Mouse (Mus musculus) heart, postnatal 36 days (tissue): ENCODE results near the gene Trp53rkb. TPM values are rescaled to one million over a fixed set of nuclear protein-coding genes. Genes with fewer than 3 reads are reported as not detected.
"Not testable (repeated sequence)": the region's sequence is repeated elsewhere in the genome, so short reads cannot be mapped to it uniquely, and the experiment has no call there.

Source experiments
- DNase-seq, 2 experiments: peaks; one replicate each; pipeline ENCODE4 v3.0.0; 2021 to 2022
- intact Hi-C: fragments of 180-260 bp; cut with DNase I; formaldehyde crosslinking; loops from one replicate; pipeline ENCODE4 v1.15.1; 2025
- total RNA-seq, 2 experiments: library from RNA; stranded (reverse); gene quantifications; 2 replicates each; pipeline ENCODE4 v1.2.3; 2021

Trp53rkb gene
- total RNA-seq, 2 experiments from 2014 or later = 1.6 to 2.4 TPM

GRCm38 (mm10) chr2:166793542-166794214 lies 1.3 kb downstream of the Trp53rkb start:
- intact Hi-C loops = not testable (repeated sequence)
- peak; percentile 88 to 89 for DNase-seq

DNA sequence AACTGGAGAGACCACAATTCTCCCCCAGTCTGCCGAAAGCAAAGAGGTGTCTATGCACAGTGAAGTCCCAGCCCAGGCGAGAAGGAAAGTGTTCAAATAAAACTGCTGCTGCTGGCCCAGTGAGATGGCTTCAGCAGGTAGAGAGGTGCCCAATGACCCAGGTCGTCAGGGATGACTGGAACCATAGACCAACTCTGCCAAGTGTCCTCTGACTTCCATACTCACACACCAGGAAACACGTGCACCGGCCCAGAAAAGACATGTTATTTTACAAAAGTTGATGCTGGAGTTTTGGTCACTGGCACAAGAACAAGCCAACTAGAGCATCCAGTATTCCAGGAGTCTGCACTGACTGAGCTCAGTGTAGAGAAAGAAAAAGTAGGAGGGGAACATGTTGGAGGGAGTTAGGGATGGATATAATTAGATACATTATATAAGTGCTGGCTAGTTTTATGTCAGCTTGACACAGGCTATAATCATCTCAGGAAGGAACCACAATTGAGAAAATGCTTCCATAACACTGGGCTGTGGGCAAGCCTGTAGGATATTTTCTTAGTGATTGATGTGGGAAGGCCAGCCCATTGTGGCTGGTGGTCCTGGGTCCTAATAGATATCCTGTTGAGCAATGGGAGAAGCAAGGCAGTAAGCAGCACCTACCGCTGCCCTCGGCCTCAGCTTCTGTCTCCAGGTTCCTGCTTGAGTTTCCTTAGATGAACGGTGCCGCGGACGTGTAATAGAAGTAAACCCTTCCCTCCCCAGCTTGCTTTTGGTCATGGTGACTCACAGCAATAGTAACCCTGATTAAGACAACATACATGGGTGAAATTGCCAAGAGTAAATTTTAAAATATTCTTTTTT lies 7.5 kb downstream of the Trp53rkb start:
- intact Hi-C loops = no loop called here
- DNase-seq = no peak

GRCm38 (mm10) chr2:166800473-166800857 lies 8.1 kb downstream of the Trp53rkb start:
- no peak for DNase-seq
- intact Hi-C loops = no loop called here

DNA sequence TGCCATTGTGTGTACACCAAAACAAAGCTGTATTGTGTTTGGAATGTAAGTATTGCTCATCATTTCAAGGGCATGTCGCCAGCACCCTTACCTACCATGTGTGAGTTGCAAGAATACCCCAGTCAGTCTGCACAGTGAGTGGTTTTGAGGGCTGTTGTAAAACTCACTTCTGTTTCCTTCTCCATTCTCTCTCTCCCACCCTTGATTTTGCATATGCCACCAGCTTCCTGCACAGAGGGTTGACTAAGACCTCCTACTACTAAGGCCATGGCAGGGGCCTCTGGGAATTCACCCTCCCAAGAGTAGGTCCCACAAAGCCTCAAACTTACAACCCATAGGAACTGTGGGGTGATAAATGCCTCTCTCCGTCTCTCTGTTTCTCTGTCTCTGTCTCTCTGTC lies 9.1 kb downstream of the Trp53rkb start:
- DNase-seq = no peak
- intact Hi-C loops = no loop called here

DNA sequence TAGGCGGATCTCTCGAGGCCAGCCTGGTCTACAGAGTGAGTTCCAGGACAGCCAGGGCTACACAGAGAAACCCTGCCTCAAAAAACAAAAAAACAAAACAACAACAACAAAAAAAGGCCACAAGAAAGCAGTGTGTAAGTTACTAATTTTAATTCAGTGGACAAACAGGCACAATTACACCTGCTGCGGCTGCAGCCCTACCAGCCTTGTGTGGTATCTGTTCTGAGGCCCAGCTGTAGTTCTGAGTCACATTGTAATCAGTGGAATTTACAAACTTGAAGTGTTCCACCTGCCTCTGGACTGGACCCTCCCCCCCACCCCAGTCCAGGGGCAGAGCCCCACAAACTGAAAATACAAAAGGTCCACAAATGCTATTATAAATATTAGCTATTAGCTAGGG lies 11.0 kb downstream of the Trp53rkb start:
- intact Hi-C loops = no loop called here
- no peak for DNase-seq

DNA sequence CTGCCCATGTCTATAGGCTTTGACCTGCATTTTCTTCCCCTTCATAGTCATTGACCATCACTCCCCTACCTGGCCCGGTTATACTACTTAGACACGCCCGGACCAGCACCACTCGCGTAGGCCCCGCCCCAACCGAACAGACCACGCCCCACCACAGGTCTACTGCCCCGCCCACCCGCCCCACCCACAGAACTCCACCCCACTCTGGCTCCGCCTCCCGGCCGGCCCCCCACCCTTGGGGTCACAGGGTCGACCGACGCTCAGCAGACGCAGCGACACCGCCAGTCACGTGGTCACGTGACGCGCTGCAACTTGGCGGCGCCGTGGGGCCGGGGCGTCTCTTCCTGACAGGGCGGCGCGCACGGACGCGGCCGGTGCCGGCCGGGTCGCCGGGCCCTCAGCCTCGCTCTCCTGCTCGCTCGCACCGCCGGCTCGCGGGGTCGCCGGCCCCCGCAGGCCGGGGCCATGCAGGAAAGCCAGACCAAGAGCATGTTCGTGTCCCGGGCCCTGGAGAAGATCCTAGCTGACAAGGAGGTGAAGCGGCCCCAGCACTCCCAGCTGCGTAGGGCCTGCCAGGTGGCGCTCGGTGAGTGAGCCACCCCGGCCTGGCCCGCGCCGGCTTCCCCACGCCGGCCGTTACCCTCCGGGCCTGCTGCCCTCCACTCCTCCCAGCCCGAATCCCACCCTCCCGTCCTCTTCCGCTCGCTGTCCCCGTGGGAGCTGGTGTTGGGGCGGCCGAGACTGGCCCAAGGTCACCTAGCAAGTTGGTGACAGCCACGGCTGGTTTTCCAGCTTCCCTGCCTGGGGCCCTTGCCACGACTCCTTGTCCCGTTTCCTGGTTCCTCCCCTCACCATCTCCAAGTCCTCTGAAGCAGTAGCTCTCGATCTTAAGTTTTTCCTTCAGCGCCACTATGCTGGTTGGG lies 13.2 kb downstream of the Trp53rkb start, which contains the start of gene Arfgef2:
Gene Arfgef2 (plus strand): TSS at position 339 of the 923 bp plus-strand sequence.
- intact Hi-C loops = no loop called here
- DNase-seq = peak; percentile 85 to 89

DNA sequence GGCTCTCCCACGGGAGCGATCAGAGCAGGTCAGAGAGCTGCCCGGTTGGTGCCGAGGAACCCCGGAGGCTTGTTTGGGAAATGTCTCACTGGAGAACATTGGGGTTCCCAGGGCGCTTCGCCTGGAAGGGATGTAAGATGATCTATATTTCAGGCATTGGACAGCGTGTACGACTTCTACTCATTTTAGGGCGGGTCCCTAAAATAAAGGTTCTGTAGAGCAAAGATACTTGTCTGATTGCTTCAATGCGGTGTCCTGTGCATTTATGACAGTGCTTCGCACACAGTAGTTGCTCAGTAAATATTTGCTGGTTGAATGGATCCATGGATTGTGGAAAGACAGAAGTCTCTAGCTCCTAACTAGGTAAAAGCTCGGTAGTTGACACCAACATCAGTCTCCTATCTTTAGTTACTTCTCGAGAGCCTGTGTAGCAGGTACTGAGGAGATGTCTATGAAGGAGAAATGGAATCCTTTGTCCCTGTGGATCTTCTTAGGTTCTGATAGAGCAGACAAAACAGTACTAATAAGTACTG lies 13.9 kb downstream of the Trp53rkb start:
- intact Hi-C loops = no loop called here

GRCm38 (mm10) chr2:166806813-166807212 lies 14.5 kb downstream of the Trp53rkb start:
- intact Hi-C loops = no loop called here
- DNase-seq = no peak

More for the DNA sequence above, 13.9 kb downstream of the Trp53rkb start:
- DNase-seq = no peak

- intact Hi-C loops = no loop called here
- no peak for DNase-seq
These were observed 17.2 kb downstream of the Trp53rkb start for GRCm38 (mm10) chr2:166809499-166809898.

DNA sequence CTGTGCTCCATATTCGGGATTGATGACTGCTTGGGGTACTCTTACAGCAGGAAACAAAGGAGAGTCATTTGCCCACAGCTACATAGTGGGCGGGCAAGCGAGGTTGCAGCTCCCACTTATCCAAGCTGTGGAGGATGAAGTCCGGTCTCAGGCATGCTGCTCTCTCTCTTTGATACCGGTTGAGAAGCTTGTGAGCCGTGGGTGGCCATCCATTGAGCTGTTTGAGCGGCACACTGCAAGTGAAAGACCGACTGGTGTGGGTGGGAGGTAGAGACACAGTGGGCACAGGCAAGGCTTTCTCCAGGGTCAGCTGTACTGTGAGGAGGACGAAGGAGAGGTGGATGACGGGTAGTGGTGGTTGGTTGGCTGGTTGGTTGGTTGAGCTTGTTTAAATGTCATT lies 18.5 kb downstream of the Trp53rkb start:
- no peak for DNase-seq
- intact Hi-C loops = no loop called here

DNA sequence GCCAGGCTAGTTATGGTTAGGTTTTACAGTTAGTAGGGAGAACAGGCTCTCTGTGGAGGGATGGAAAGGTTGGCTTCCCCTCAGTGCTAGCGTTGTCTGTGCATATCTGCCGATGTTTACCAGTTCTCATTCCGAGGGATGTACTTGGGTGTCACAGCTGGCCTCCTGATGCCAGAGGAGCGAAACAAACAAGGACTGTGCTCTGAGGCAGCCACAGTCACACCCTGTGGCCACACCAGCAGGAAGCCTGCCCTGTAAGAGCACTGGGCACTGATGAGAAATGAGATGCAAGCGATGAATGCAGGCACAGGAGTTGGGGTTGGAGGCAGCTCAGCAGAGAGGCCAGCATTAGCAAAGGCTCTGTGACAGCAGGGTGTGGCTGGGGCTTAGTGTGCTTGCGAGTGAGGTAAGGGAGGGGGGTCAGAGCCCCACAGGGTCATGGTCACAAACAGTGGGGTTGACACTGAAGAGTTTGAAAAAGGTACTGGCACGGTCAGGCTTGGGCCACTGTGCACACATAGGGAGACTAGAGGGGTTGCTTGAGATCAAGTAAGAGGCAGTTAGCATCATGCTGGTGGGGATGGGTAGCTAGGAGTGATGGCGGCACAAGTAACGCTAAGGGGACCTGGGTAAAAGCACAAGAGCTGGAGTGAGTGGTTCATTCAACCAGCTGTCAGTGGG lies 26.3 kb downstream of the Trp53rkb start:
- no peak for DNase-seq
- intact Hi-C loops = no loop called here

- DNase-seq = no peak
- intact Hi-C loops = no loop called here
These were observed 27.5 kb downstream of the Trp53rkb start for GRCm38 (mm10) chr2:166819849-166820248.

DNA sequence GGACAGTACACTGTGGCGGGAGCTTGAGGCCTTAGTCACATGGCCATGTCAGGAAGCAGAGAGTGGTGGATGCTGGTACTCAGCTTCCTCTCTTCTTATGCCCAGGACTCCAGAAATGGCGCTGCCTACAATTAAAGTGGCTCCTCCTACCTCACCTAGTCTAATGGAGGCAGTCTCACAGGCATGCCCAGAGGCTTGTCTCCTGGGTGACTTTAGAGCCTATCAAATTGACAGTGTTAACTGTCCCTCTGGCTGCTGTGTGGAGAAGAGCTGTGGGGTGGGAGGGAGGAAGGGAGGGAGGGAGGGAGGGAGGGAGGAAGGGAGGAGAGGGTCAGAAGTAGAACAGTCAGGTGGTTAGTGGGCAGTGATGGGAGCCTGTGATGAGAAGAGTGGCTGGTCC lies 28.5 kb downstream of the Trp53rkb start:
- DNase-seq = no peak
- intact Hi-C loops = no loop called here

DNA sequence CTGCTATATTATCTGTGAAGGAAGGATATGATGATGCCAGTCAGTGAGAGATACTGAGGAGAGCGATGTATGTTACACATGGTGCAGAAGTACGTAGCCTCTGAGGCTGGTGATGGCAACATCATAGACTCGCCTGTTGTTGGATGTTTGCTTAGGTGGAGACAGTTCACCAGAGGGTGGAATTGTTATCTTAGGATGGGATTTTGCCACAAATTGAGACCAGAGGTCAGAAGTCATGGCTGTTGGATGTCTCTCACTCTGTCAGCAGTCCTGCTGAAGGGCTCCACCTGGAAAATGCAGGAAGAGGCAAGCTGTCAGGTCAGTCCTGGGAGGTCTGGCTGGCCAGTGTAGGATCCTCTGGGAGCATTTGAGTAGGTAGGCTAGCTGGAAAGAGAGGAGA lies 29.1 kb downstream of the Trp53rkb start:
- DNase-seq = no peak
- intact Hi-C loops = no loop called here

- intact Hi-C loops = no loop called here
- DNase-seq = no peak
These were observed 29.9 kb downstream of the Trp53rkb start for GRCm38 (mm10) chr2:166822119-166822826.

GRCm38 (mm10) chr2:166822901-166823300 lies 30.6 kb downstream of the Trp53rkb start:
- no peak for DNase-seq

GRCm38 (mm10) chr2:166824386-166824785 lies 32.1 kb downstream of the Trp53rkb start:
- intact Hi-C loops = no loop called here
- DNase-seq = no peak

More at GRCm38 (mm10) chr2:166822901-166823300, 30.6 kb downstream of the Trp53rkb start:
- intact Hi-C loops = no loop called here

DNA sequence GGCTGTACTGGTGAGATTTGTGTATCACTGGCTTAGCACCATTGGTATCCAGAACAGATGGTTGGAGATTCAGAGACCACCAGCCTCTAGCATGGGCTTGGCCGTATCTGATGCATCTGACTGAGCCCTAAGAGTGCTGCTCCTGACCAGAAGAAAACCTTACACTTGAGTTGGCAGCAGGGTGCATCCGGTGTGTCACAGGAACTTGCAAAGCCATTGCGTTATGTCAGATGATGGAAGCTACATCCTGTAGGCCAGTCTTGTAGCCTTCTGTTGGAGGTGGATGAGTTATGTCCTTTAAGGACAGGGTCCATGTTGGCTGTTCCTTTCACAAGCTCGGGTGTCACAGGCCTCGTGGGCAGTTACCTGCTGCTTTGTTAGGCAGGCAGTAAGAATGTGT lies 32.7 kb downstream of the Trp53rkb start:
- no peak for DNase-seq
- intact Hi-C loops = no loop called here

GRCm38 (mm10) chr2:166826491-166827224 lies 34.3 kb downstream of the Trp53rkb start:
- intact Hi-C loops = no loop called here
- no peak for DNase-seq
